Comparison of ENCODE assay signal across 8 mouse cellular contexts in the genomic region with DNA sequence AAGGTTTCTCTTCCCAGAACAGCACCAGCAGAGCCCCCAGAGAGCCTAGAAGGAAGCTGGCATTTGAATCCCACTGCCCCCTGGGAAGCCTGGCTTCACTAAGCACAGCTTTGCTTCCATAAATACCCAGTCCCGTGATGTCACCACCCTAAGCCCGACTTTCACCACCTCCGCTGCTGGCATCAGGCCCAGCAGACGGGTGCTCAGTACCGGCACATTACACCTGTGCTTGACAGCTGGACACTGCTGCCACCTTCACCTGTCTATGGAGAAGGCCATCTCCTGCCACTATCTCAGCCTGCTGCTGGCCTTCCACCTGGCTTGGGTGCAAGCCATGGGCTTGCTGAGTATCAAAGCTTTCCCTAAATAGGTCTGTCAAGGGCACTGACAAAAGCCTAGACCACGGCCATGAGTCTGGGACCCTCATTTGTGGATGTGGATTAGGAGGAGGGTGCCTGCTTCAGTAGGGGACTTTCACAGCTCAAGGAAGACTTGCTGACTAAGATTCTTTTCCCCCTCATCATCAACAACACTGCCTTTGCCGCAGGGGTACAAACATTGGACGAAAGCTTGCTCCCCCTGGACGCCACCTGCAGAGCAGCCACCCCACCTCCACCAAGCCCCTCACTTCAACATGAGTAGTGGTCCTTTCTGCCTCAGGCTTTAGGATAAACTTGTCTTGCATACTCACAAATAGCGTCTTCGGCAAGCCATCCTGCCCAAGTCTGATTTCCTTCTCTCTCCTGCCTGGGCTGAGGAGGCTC.
A peak's percentile ranks its signal among the peaks of the same experiment; 100 is the strongest.
DNase-seq lines count a peak whose midpoint lies in the region; TF ChIP-seq lines count a peak whose summit lies in the region.

No protein-coding gene starts in this region.

- peak overlapping the region; percentile 12; the same call in 1 of the 2 replicates for H3K4me3 ChIP-seq in ES-Bruce4 (ENCODE audit: low read depth, low read length)
- H3K4me3 ChIP-seq in heart, adult 2 months = no peak overlapping the region

- intact Hi-C loops in heart, adult 2 months (cut with DNase I) = no loop called here
- intact Hi-C loops in left cerebral cortex, postnatal 14 days (cut with DNase I) = loop anchor here (5.0 kb wide), 1 partner anchor 72 kb away; no protein-coding TSS in a partner anchor

- TF ChIP-seq EP300 in ES-Bruce4 (IDR thresholded peaks at IDR 0.05; ENCODE audit: insufficient read depth, low read depth, low read length) = no peak
- no peak for TF ChIP-seq EP300 in heart, adult 2 months (IDR thresholded peaks at IDR 0.05; ENCODE audit: insufficient read depth, low read depth, low read length)

- no peaks in the 10 kb centered on the region for H3K36me3 ChIP-seq in ES-Bruce4 (ENCODE audit: control insufficient read depth, insufficient read depth, low read length, poor library complexity, severe bottlenecking)
- no peaks in the 10 kb centered on the region for H3K36me3 ChIP-seq in heart, adult 2 months (ENCODE audit: control insufficient read depth, insufficient read depth, low read length)

- H3K27ac ChIP-seq in ES-Bruce4 (ENCODE audit: insufficient read depth, low read length) = no peak overlapping the region
- H3K27ac ChIP-seq in heart, adult 2 months = no peak overlapping the region

- no peak for TF ChIP-seq POLR2A in ES-Bruce4 (IDR thresholded peaks at IDR 0.05; ENCODE audit: insufficient read depth, low read length)
- no peak for TF ChIP-seq POLR2A in heart, adult 2 months (IDR thresholded peaks at IDR 0.05; ENCODE audit: insufficient read depth, low read depth, low read length)

- peak; percentile 63 to 68 for DNase-seq in cerebellum, postnatal 10 days
- peak; percentile 53 to 54 for DNase-seq in heart, adult 2 months
- DNase-seq in left cerebral cortex, postnatal 14 days (ENCODE audit: low spot score in 2 of 2) = peak; percentile 58 to 76
- peak; percentile 60 for DNase-seq in telencephalon, adult 2 months (ENCODE audit: low read depth, low spot score)
- DNase-seq in spleen, postnatal 4 days (ENCODE audit: low spot score in 2 of 2) = no peak
- DNase-seq in lung, postnatal 10 days = no peak
- DNase-seq in lung, postnatal 4 days = no peak

- no peaks in the 10 kb centered on the region for H3K9me3 ChIP-seq in ES-Bruce4 (replicated peaks; ENCODE audit: control insufficient read depth, insufficient read depth, low read length, poor library complexity, severe bottlenecking)

- no peaks in the 10 kb centered on the region for H3K79me2 ChIP-seq in heart, adult 2 months (replicated peaks; ENCODE audit: control insufficient read depth, insufficient read depth, low read length)

- no peak overlapping the region for H3K9ac ChIP-seq in ES-Bruce4 (ENCODE audit: low read depth, poor library complexity, severe bottlenecking)
- no peak overlapping the region for H3K9ac ChIP-seq in heart, adult 2 months (ENCODE audit: low read depth, low read length)

- no peaks in the 10 kb centered on the region for H3K27me3 ChIP-seq in ES-Bruce4 (ENCODE audit: control insufficient read depth, insufficient read depth, low read length, poor library complexity, severe bottlenecking)
- H3K27me3 ChIP-seq in heart, adult 2 months (ENCODE audit: control insufficient read depth, insufficient read depth, low read length) = no peaks in the 10 kb centered on the region

- 52% methylated on average over 11 of the region's 11 CpGs for WGBS in heart, adult 2 months

- no peak for TF ChIP-seq CTCF in ES-Bruce4 (IDR thresholded peaks at IDR 0.05; ENCODE audit: low read depth, low read length)
- no peak for TF ChIP-seq CTCF in heart, adult 2 months (IDR thresholded peaks at IDR 0.05)

- no peaks in the 10 kb centered on the region for H3K4me1 ChIP-seq in ES-Bruce4 (ENCODE audit: control insufficient read depth, insufficient read depth, low read length)
- H3K4me1 ChIP-seq in heart, adult 2 months (ENCODE audit: control insufficient read depth, insufficient read depth, low read length) = no peaks in the 10 kb centered on the region

Comparison
In these comparisons a context has a peak if more than half of its experiments do, and no peak if none do; other contexts are left out.
1. DNase-seq: peak in cerebellum, postnatal 10 days (2 of 2), heart, adult 2 months (2 of 2), left cerebral cortex, postnatal 14 days (2 of 2) and telencephalon, adult 2 months (single experiment); none in spleen, postnatal 4 days (0 of 2), lung, postnatal 10 days (single experiment) and lung, postnatal 4 days (0 of 2).